Mouse (Mus musculus): ENCODE measurements around the gene Zfp428. TPM values are rescaled to one million over a fixed set of nuclear protein-coding genes. Genes with fewer than 3 reads are reported as not detected.

Gene Zfp428
- polyA plus RNA-seq, 1 experiment from 2014 or later: 160 TPM

- peaks cover 17% of the 10 kb centered on the region for H3K36me3 ChIP-seq
- peak overlapping the region; percentile 71 for H3K4me3 ChIP-seq
- H3K9ac ChIP-seq: peak overlapping the region; percentile 93
- WGBS: 57% methylated on average over 11 of the region's 11 CpGs
- H3K4me2 ChIP-seq (replicated peaks): peak overlapping the region; percentile 91
- H3K4me1 ChIP-seq: peaks cover 35% of the 10 kb centered on the region
- H3K9me3 ChIP-seq (replicated peaks): no peaks in the 10 kb centered on the region
- peaks cover 19% of the 10 kb centered on the region for H3K27me3 ChIP-seq
- H3K27ac ChIP-seq: peak overlapping the region; percentile 72; the same call in 1 of the 2 replicates
- ATAC-seq (ENCODE audit: low FRiP score): no peak
Observed at GRCm38 (mm10) chr7:24529580-24529979, 22.8 kb downstream of the Zfp428 start.

- WGBS: under 1% methylated on average over 44 of the region's 44 CpGs
- Histone ChIP-seq H3K4me1 (peaks cover 40% of the 10 kb centered on the region), H3K27me3 (peaks cover 19% of the 10 kb centered on the region), H3K27ac (peak within 1 kb of the TSS; percentile 88), H3K36me3 (peaks cover 24% of the 10 kb centered on the region), H3K9ac (peak within 1 kb of the TSS; percentile 93), H3K9me3 (replicated peaks) (no peaks in the 10 kb centered on the region), H3K4me3 (peak within 1 kb of the TSS; percentile 71), H3K4me2 (replicated peaks) (peak within 1 kb of the TSS; percentile 91)
- peak; percentile 93 for ATAC-seq (ENCODE audit: low FRiP score)
Observed at GRCm38 (mm10) chr7:24530062-24530931, 23.5 kb downstream of the Zfp428 start, which contains the start of gene Irgq. Gene Irgq (plus strand): TSS chr7:24530689.

- ATAC-seq (ENCODE audit: low FRiP score): peak; percentile 71
- H3K9ac ChIP-seq: peak overlapping the region; percentile 93
- H3K4me1 ChIP-seq: peaks cover 40% of the 10 kb centered on the region
- H3K9me3 ChIP-seq (replicated peaks): no peaks in the 10 kb centered on the region
- H3K36me3 ChIP-seq: peaks cover 35% of the 10 kb centered on the region
- H3K27me3 ChIP-seq: peaks cover 19% of the 10 kb centered on the region
- H3K4me3 ChIP-seq: peak overlapping the region; percentile 71
- WGBS: under 1% methylated on average over 43 of the region's 43 CpGs
- H3K27ac ChIP-seq: peak overlapping the region; percentile 88
- H3K4me2 ChIP-seq (replicated peaks): peak overlapping the region; percentile 91
Observed at GRCm38 (mm10) chr7:24531211-24531971, 24.6 kb downstream of the Zfp428 start.

- no peak for ATAC-seq (ENCODE audit: low FRiP score)
- H3K9me3 ChIP-seq (replicated peaks): no peaks in the 10 kb centered on the region
- peak overlapping the region; percentile 9; the same call in 1 of the 2 replicates for H3K4me3 ChIP-seq
- H3K9ac ChIP-seq: peak overlapping the region; percentile 47; the same call in 1 of the 2 replicates
- no peak overlapping the region for H3K27ac ChIP-seq
- WGBS: 66% methylated on average over 28 of the region's 28 CpGs
- 0 out of 2 replicates have a peak overlapping the region, but pooled peaks have one; percentile 35 for H3K4me2 ChIP-seq (replicated peaks)
- H3K27me3 ChIP-seq: peaks cover 19% of the 10 kb centered on the region
- H3K4me1 ChIP-seq: peaks cover 41% of the 10 kb centered on the region
- peaks cover 38% of the 10 kb centered on the region for H3K36me3 ChIP-seq
Observed at GRCm38 (mm10) chr7:24533031-24533571, 26.3 kb downstream of the Zfp428 start.

- H3K9me3 ChIP-seq (replicated peaks): peaks cover 2% of the 10 kb centered on the region; the same call in 1 of the 2 replicates
- H3K27ac ChIP-seq: no peak overlapping the region
- WGBS: 20% methylated on average over 42 of the region's 42 CpGs
- no peak for ATAC-seq (ENCODE audit: low FRiP score)
- peaks cover 19% of the 10 kb centered on the region for H3K27me3 ChIP-seq
- peak overlapping the region; percentile 35 for H3K4me2 ChIP-seq (replicated peaks)
- H3K9ac ChIP-seq: peak overlapping the region; percentile 47; the same call in 1 of the 2 replicates
- H3K4me1 ChIP-seq: peaks cover 43% of the 10 kb centered on the region
- peak overlapping the region; percentile 9 for H3K4me3 ChIP-seq
- H3K36me3 ChIP-seq: peaks cover 38% of the 10 kb centered on the region
Observed at GRCm38 (mm10) chr7:24533806-24534205, 27.0 kb downstream of the Zfp428 start.

GRCm38 (mm10) chr7:24534301-24534700 lies 27.5 kb downstream of the Zfp428 start:
- no peak overlapping the region for H3K9ac ChIP-seq
- peak overlapping the region; percentile 9 for H3K4me3 ChIP-seq
- no peak for ATAC-seq (ENCODE audit: low FRiP score)
- no peak overlapping the region for H3K27ac ChIP-seq
- peaks cover 41% of the 10 kb centered on the region for H3K4me1 ChIP-seq
- H3K9me3 ChIP-seq (replicated peaks): peaks cover 3% of the 10 kb centered on the region; the same call in 1 of the 2 replicates
- peaks cover 19% of the 10 kb centered on the region for H3K27me3 ChIP-seq
- peaks cover 38% of the 10 kb centered on the region for H3K36me3 ChIP-seq
- 31% methylated on average over 19 of the region's 19 CpGs for WGBS
- peak overlapping the region; percentile 35 for H3K4me2 ChIP-seq (replicated peaks)

GRCm38 (mm10) chr7:24537081-24537480 lies 30.3 kb downstream of the Zfp428 start:
- H3K27ac ChIP-seq: no peak overlapping the region
- ATAC-seq (ENCODE audit: low FRiP score): no peak
- peaks cover 38% of the 10 kb centered on the region for H3K36me3 ChIP-seq
- no peak overlapping the region for H3K9ac ChIP-seq
- peaks cover 19% of the 10 kb centered on the region for H3K27me3 ChIP-seq
- peaks cover 3% of the 10 kb centered on the region; the same call in 1 of the 2 replicates for H3K9me3 ChIP-seq (replicated peaks)
- no peak overlapping the region for H3K4me3 ChIP-seq
- H3K4me1 ChIP-seq: peaks cover 31% of the 10 kb centered on the region
- WGBS: 74% methylated on average over 4 of the region's 4 CpGs
- no peak overlapping the region for H3K4me2 ChIP-seq (replicated peaks)

- no peak for ATAC-seq (ENCODE audit: low FRiP score)
- 0 out of 2 replicates have a peak overlapping the region, but pooled peaks have one; percentile 9 for H3K9ac ChIP-seq
- H3K9me3 ChIP-seq (replicated peaks): peaks cover 3% of the 10 kb centered on the region; the same call in 1 of the 2 replicates
- peaks cover 38% of the 10 kb centered on the region for H3K36me3 ChIP-seq
- WGBS: 75% methylated on average over 5 of the region's 5 CpGs
- no peak overlapping the region for H3K4me2 ChIP-seq (replicated peaks)
- peaks cover 15% of the 10 kb centered on the region for H3K27me3 ChIP-seq
- peaks cover 26% of the 10 kb centered on the region for H3K4me1 ChIP-seq
- no peak overlapping the region for H3K27ac ChIP-seq
- no peak overlapping the region for H3K4me3 ChIP-seq
Observed at GRCm38 (mm10) chr7:24537591-24537990, 30.8 kb downstream of the Zfp428 start.

GRCm38 (mm10) chr7:24538154-24538553 lies 31.3 kb downstream of the Zfp428 start:
- H3K36me3 ChIP-seq: peaks cover 35% of the 10 kb centered on the region
- no peak overlapping the region for H3K4me2 ChIP-seq (replicated peaks)
- H3K4me3 ChIP-seq: no peak overlapping the region
- peaks cover 3% of the 10 kb centered on the region; the same call in 1 of the 2 replicates for H3K9me3 ChIP-seq (replicated peaks)
- no peak overlapping the region for H3K27ac ChIP-seq
- H3K27me3 ChIP-seq: peaks cover 12% of the 10 kb centered on the region
- H3K4me1 ChIP-seq: peaks cover 22% of the 10 kb centered on the region
- WGBS: 48% methylated on average over 5 of the region's 5 CpGs
- ATAC-seq (ENCODE audit: low FRiP score): no peak
- H3K9ac ChIP-seq: no peak overlapping the region

- Histone ChIP-seq H3K27me3 (peaks cover 7% of the 10 kb centered on the region), H3K9me3 (replicated peaks) (peaks cover 3% of the 10 kb centered on the region; the same call in 1 of the 2 replicates), H3K4me1 (peaks cover 17% of the 10 kb centered on the region), H3K9ac (no peak overlapping the region), H3K36me3 (peaks cover 30% of the 10 kb centered on the region), H3K4me3 (no peak overlapping the region), H3K27ac (no peak overlapping the region), H3K4me2 (replicated peaks) (no peak overlapping the region)
- WGBS: 77% methylated on average over 5 of the region's 5 CpGs
- ATAC-seq (ENCODE audit: low FRiP score): no peak
Observed at GRCm38 (mm10) chr7:24538701-24539100, 31.9 kb downstream of the Zfp428 start.

GRCm38 (mm10) chr7:24539686-24540085 lies 32.9 kb downstream of the Zfp428 start:
- Histone ChIP-seq H3K27me3 (no peaks in the 10 kb centered on the region), H3K36me3 (peaks cover 20% of the 10 kb centered on the region), H3K9ac (no peak overlapping the region), H3K9me3 (replicated peaks) (peaks cover 3% of the 10 kb centered on the region; the same call in 1 of the 2 replicates), H3K4me3 (no peak overlapping the region), H3K27ac (no peak overlapping the region), H3K4me2 (replicated peaks) (no peak overlapping the region), H3K4me1 (peaks cover 7% of the 10 kb centered on the region)
- ATAC-seq (ENCODE audit: low FRiP score): no peak
- 96% methylated on average over 4 of the region's 4 CpGs for WGBS

All from hindbrain, embryonic 12.5 days (tissue).